Mouse (Mus musculus): Measurements from ENCODE around the gene Igdcc4. TPM values are rescaled to one million over a fixed set of nuclear protein-coding genes. Genes with fewer than 3 reads are reported as not detected.
A peak's percentile ranks its signal among the peaks of the same experiment; 100 is the strongest.
"Not testable (repeated sequence)": the region's sequence is repeated elsewhere in the genome, so short reads cannot be mapped to it uniquely, and the experiment has no call there.

The Igdcc4 gene
- 9.1 and 13.0 TPM in 2 replicates for polyA plus RNA-seq (2015; fragmentation: Nextera tagmentation; extraction: Ambion mirVana)

DNA sequence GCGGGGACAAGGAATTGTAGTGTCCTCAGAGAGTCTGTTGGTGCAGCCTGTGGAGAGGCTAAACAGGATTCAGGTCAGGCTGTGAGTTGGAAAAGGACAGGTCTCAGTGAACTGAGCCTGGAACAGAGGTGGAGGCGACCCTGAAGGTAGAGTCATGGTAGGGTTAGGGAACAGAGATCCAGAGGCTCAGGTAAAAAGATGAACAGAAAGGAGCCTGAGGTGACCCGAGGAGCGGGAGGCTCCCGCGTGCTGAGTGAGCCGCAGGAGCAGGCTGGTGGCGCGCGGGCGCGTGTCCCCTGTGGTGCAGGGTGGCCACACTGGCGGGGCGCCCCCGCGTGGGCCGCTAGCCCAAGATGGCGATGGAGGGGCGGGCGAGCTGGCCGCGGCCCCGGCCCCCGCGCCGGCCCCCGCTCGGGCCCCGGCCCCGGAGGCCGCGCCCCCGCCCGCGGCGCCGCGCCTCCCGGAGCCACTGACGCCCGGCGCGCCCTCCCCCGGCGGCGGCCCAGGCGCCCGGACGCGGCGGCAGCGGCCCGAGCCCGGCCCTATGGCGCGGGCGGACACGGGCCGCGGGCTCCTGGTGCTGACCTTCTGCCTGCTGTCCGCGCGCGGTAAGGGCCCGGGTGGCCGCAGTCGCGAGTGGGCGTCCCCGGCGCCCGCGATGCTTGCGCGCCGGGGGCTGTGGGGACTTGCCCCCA is at the start of gene Igdcc4:
Gene Igdcc4 (plus strand): TSS at position 496 of the 695 bp plus-strand sequence.
- peaks cover 19% of the 10 kb centered on the region for H3K4me1 ChIP-seq (replicated peaks)
- H3K4me2 ChIP-seq: peak within 1 kb of the TSS; percentile 96
- no peaks in the 10 kb centered on the region for H3K9me3 ChIP-seq (replicated peaks)
- peak within 1 kb of the TSS; percentile 71 for H3K4me3 ChIP-seq
- H3K9ac ChIP-seq: peak within 1 kb of the TSS; percentile 70
- no peaks in the 10 kb centered on the region for H3K27me3 ChIP-seq
- no peaks in the 10 kb centered on the region for H3K36me3 ChIP-seq
- WGBS: 1% methylated on average over 59 of the region's 76 CpGs
- H3K27ac ChIP-seq: peak within 1 kb of the TSS; percentile 82
- ATAC-seq (replicated peaks; ENCODE audit: insufficient number of reproducible peaks, insufficient read depth, low FRiP score, low read depth): peak; percentile 34

DNA sequence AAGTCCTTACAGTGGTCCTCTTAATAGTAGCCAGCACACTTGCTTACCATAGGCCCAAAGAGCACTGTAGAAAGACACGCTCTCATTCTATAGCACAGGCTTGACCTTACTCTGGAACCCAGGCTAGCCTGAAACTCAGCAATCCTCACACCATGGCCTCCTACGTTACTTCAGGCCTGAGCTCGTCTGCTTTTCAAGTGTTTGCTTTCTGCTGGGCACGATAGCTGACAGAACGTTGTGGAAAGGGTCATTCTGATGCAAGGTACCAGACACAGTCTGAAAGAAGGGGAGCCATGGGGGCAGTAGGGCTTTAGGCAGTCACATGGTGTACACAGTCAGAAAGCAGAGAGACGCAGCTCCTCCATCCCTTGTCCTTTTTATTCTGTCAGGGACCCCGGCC is 37.0 kb upstream of the Igdcc4 start:
- no peaks in the 10 kb centered on the region for H3K9me3 ChIP-seq (replicated peaks)
- no peak overlapping the region for H3K4me3 ChIP-seq
- no peaks in the 10 kb centered on the region for H3K27me3 ChIP-seq
- no peak overlapping the region for H3K9ac ChIP-seq
- H3K27ac ChIP-seq: no peak overlapping the region
- H3K4me1 ChIP-seq (replicated peaks): no peaks in the 10 kb centered on the region
- peaks cover 72% of the 10 kb centered on the region for H3K36me3 ChIP-seq
- H3K4me2 ChIP-seq: no peak overlapping the region
- no peak for ATAC-seq (replicated peaks; ENCODE audit: insufficient number of reproducible peaks, insufficient read depth, low FRiP score, low read depth)
- 91% methylated on average over 7 of the region's 7 CpGs for WGBS

DNA sequence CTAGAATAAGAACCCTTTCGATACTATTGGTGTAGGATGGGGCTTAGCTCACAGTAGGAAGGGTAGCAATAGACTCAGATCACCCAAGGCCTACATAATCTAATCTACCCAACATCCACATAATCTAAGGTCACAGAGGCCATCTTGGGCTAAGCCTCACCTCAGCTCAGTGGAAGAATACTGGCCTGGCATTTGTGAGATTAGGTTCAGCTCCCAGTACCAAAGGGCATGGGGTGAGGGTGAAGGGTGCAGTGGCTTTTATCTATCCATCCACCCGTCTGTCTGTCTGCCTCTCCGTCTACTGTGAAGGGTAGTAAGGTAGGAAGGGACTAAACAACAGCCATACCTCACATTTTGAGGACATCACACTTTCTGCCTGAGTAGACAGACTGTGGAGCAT is 30.7 kb upstream of the Igdcc4 start:
- no peak overlapping the region for H3K4me3 ChIP-seq
- no peaks in the 10 kb centered on the region for H3K4me1 ChIP-seq (replicated peaks)
- H3K36me3 ChIP-seq: peaks cover 63% of the 10 kb centered on the region
- no peaks in the 10 kb centered on the region for H3K27me3 ChIP-seq
- 79% methylated on average over 3 of the region's 3 CpGs for WGBS
- H3K9ac ChIP-seq: no peak overlapping the region
- no peak overlapping the region for H3K4me2 ChIP-seq
- H3K9me3 ChIP-seq (replicated peaks): no peaks in the 10 kb centered on the region
- no peak for ATAC-seq (replicated peaks; ENCODE audit: insufficient number of reproducible peaks, insufficient read depth, low FRiP score, low read depth)
- H3K27ac ChIP-seq: no peak overlapping the region

GRCm38 (mm10) chr9:65073555-65073954 is 27.7 kb upstream of the Igdcc4 start:
- Histone ChIP-seq H3K4me2 (no peak overlapping the region), H3K9ac (no peak overlapping the region), H3K36me3 (peaks cover 64% of the 10 kb centered on the region), H3K27ac (no peak overlapping the region), H3K27me3 (no peaks in the 10 kb centered on the region), H3K4me3 (no peak overlapping the region), H3K9me3 (replicated peaks) (no peaks in the 10 kb centered on the region), H3K4me1 (replicated peaks) (no peaks in the 10 kb centered on the region)
- WGBS: 69% methylated on average over 9 of the region's 9 CpGs
- ATAC-seq (replicated peaks; ENCODE audit: insufficient number of reproducible peaks, insufficient read depth, low FRiP score, low read depth): no peak

GRCm38 (mm10) chr9:65074251-65074650 is 27.0 kb upstream of the Igdcc4 start:
- no peak overlapping the region for H3K27ac ChIP-seq
- H3K4me1 ChIP-seq (replicated peaks): no peaks in the 10 kb centered on the region
- H3K4me3 ChIP-seq: no peak overlapping the region
- WGBS: 79% methylated on average over 15 of the region's 15 CpGs
- H3K4me2 ChIP-seq: no peak overlapping the region
- ATAC-seq (replicated peaks; ENCODE audit: insufficient number of reproducible peaks, insufficient read depth, low FRiP score, low read depth): no peak
- peaks cover 64% of the 10 kb centered on the region for H3K36me3 ChIP-seq
- no peaks in the 10 kb centered on the region for H3K9me3 ChIP-seq (replicated peaks)
- no peak overlapping the region for H3K9ac ChIP-seq
- H3K27me3 ChIP-seq: no peaks in the 10 kb centered on the region

- Histone ChIP-seq H3K4me2 (no peak overlapping the region), H3K27ac (no peak overlapping the region), H3K36me3 (peaks cover 65% of the 10 kb centered on the region), H3K9me3 (replicated peaks) (no peaks in the 10 kb centered on the region), H3K4me1 (replicated peaks) (no peaks in the 10 kb centered on the region), H3K4me3 (no peak overlapping the region), H3K27me3 (no peaks in the 10 kb centered on the region), H3K9ac (no peak overlapping the region)
- ATAC-seq (replicated peaks; ENCODE audit: insufficient number of reproducible peaks, insufficient read depth, low FRiP score, low read depth): no peak
- 78% methylated on average over 6 of the region's 6 CpGs for WGBS
Measured at GRCm38 (mm10) chr9:65074855-65075493, 26.3 kb upstream of the Igdcc4 start.

GRCm38 (mm10) chr9:65077536-65077935 is 23.8 kb upstream of the Igdcc4 start:
- H3K9me3 ChIP-seq (replicated peaks): no peaks in the 10 kb centered on the region
- no peaks in the 10 kb centered on the region for H3K27me3 ChIP-seq
- no peak overlapping the region for H3K27ac ChIP-seq
- WGBS: 70% methylated on average over 5 of the region's 5 CpGs
- peaks cover 74% of the 10 kb centered on the region for H3K36me3 ChIP-seq
- no peak overlapping the region for H3K4me2 ChIP-seq
- no peaks in the 10 kb centered on the region for H3K4me1 ChIP-seq (replicated peaks)
- ATAC-seq (replicated peaks; ENCODE audit: insufficient number of reproducible peaks, insufficient read depth, low FRiP score, low read depth): no peak
- no peak overlapping the region for H3K9ac ChIP-seq
- H3K4me3 ChIP-seq: no peak overlapping the region

DNA sequence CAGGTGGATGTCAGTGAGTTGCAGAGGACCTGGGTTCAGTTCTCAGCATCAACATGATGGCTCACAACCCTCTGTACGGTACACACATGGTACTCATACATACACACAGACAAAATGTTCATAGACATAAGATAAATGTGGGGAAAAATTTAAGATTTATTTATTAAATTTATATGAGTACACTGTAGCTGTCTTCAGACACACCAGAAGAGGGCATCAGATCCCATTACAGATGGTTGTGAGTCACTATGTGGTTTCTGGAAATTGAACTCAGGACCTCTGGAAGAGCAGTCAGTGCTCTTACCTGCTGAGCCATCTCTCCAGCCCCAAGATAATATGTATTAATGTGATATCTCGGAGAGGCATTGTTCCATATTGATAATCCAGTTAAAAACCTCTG is 21.1 kb upstream of the Igdcc4 start:
- H3K27ac ChIP-seq; H3K4me3 ChIP-seq; ATAC-seq (replicated peaks; ENCODE audit: insufficient number of reproducible peaks, insufficient read depth, low FRiP score, low read depth); H3K4me1 ChIP-seq (replicated peaks); H3K9me3 ChIP-seq (replicated peaks); H3K4me2 ChIP-seq; H3K27me3 ChIP-seq; H3K9ac ChIP-seq: not testable (repeated sequence)
- WGBS: 91% methylated on average over 2 of the region's 2 CpGs
- peaks cover 81% of the 10 kb centered on the region for H3K36me3 ChIP-seq

DNA sequence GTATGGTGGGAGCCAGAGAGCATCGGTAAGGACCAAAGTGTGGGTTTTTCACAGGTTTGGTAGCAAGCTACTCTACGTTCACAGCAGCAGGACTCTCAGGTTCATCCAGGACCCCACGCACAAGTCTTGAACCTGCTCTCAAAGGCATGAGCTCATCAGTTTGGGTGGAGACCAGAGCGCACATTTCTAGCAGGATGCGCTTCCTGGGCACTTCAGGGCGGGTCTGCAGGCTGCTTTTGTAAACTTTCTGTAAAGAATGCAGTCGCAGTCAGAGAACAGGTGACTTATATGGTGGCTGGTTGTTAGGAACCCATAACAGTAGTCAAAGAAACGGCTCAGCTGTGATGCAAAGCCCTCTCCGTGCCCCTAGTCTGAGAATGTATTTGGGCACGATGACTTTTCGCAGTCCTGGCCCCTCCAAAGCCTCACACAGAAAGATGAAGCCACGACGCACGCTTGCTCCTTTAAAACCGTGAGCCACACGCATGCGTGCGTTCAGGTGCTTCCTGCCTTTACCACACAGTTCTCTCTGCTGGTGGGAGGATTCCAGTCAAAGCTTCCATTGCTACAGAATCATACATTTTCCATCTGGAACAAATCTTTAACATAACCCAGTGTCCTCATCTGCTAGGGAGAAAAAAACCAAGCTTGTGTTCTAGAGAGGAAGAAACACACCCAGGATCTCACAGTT is 18.1 kb upstream of the Igdcc4 start:
- no peak for ATAC-seq (replicated peaks; ENCODE audit: insufficient number of reproducible peaks, insufficient read depth, low FRiP score, low read depth)
- H3K4me1 ChIP-seq (replicated peaks): 0 out of 2 replicates have a peak, but pooled peaks cover 3% of the 10 kb centered on the region
- H3K4me3 ChIP-seq: no peak overlapping the region
- no peak overlapping the region for H3K27ac ChIP-seq
- H3K27me3 ChIP-seq: no peaks in the 10 kb centered on the region
- 88% methylated on average over 18 of the region's 18 CpGs for WGBS
- no peak overlapping the region for H3K4me2 ChIP-seq
- peaks cover 57% of the 10 kb centered on the region for H3K36me3 ChIP-seq
- H3K9ac ChIP-seq: no peak overlapping the region
- H3K9me3 ChIP-seq (replicated peaks): no peaks in the 10 kb centered on the region

DNA sequence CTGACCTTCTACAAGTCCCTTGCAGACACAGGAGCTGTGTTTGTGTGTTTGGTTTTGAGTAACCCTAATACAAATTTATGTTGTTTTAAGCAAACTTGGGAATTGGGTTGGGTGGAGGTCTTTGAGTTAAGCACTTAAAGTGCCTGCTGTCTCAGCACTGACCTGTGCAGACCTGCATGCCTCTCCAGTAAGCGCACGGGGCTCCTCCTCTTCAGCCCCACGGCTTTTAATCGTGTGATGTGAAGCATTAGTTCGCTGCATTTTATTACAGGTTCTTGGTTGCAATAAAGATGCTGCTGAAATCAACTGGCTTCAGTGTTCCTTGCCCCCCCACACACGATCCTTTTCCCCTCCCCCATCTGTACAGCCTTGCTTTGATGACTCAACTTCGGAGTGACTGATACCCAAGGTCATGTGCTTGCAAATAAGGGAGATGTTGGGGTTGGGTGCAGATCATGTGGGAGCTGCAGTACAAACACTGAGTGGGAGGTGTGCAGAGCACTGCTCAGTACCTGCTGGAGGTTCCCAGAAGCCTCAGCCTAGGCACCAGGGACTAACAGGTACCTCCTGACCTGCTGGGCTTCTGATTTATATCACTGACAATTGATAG is 17.0 kb upstream of the Igdcc4 start:
- Histone ChIP-seq H3K27ac (no peak overlapping the region), H3K4me2 (no peak overlapping the region), H3K4me1 (replicated peaks) (0 out of 2 replicates have a peak, but pooled peaks cover 3% of the 10 kb centered on the region), H3K27me3 (no peaks in the 10 kb centered on the region), H3K9me3 (replicated peaks) (no peaks in the 10 kb centered on the region), H3K4me3 (no peak overlapping the region), H3K36me3 (peaks cover 46% of the 10 kb centered on the region), H3K9ac (no peak overlapping the region)
- ATAC-seq (replicated peaks; ENCODE audit: insufficient number of reproducible peaks, insufficient read depth, low FRiP score, low read depth): no peak
- 62% methylated on average over 7 of the region's 7 CpGs for WGBS

DNA sequence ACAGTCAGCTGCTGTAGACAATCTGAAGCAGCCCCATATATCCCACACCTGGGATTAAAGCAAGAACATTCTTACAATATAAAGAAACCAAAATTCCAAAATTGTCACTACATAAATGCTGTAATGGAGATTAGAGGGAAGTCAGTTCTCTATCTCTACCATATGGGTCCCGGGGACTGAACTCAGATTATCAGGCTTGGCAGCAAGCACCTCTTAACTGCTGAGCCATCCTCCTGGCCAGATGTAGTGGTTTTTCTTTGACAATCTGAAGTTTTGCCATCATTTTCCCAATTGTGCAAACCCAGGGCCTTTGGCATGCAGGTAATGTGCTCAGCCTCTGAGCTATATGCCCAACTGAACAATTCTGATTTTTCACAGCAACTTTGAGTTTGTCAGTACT is 16.0 kb upstream of the Igdcc4 start:
- H3K4me3 ChIP-seq: no peak overlapping the region
- 0 out of 2 replicates have a peak, but pooled peaks cover 3% of the 10 kb centered on the region for H3K4me1 ChIP-seq (replicated peaks)
- no peak overlapping the region for H3K4me2 ChIP-seq
- H3K27me3 ChIP-seq: no peaks in the 10 kb centered on the region
- H3K36me3 ChIP-seq: peaks cover 36% of the 10 kb centered on the region
- no peak for ATAC-seq (replicated peaks; ENCODE audit: insufficient number of reproducible peaks, insufficient read depth, low FRiP score, low read depth)
- 66% methylated on average over 1 of the region's 1 CpGs for WGBS
- H3K9me3 ChIP-seq (replicated peaks): no peaks in the 10 kb centered on the region
- no peak overlapping the region for H3K27ac ChIP-seq
- no peak overlapping the region for H3K9ac ChIP-seq

All from heart, embryonic 15.5 days (tissue).